Mouse (Mus musculus) forebrain, embryonic 14.5 days (tissue): Measurements from ENCODE around the gene Tmem201. TPM values are rescaled to one million over a fixed set of nuclear protein-coding genes. Genes with fewer than 3 reads are reported as not detected.
"Not testable (repeated sequence)": the region's sequence is repeated elsewhere in the genome, so short reads cannot be mapped to it uniquely, and the experiment has no call there.

Source experiments
- ATAC-seq: fragments of 200-750 bp; cut with Nextera tagmentation; 2 replicates; pipeline ENCODE4 v1.8.0; 2017; ENCODE audit warnings: mild to moderate bottlenecking, moderate library complexity
- DNase-seq: peaks from one replicate; pipeline ENCODE4 v3.0.0-alpha.2; 2015; ENCODE audit warnings: low spot score
- H3K27ac ChIP-seq: fragments of 300-500 bp; sonication (generic); 2 replicates; pipeline ENCODE4 v1.5.1; 2014; ENCODE audit warnings: low read depth, mild to moderate bottlenecking, control low read depth, low read length, moderate library complexity
- H3K27me3 ChIP-seq: fragments of 300-500 bp; sonication (generic); replicated peaks from 2 replicates; pipeline ENCODE4 v1.6.1; 2014; ENCODE audit warnings: low read length, control low read depth, mixed read lengths; ENCODE audit not compliant: control insufficient read depth, insufficient read depth
- H3K36me3 ChIP-seq: fragments of 300-500 bp; sonication (generic); 2 replicates; pipeline ENCODE4 v1.6.1; 2014; ENCODE audit warnings: low read length, control low read depth; ENCODE audit not compliant: control insufficient read depth, insufficient read depth
- H3K4me1 ChIP-seq: fragments of 300-500 bp; sonication (generic); 2 replicates; pipeline ENCODE4 v1.6.1; 2014; ENCODE audit warnings: antibody characterized with exemption, low read length, control low read depth; ENCODE audit not compliant: control insufficient read depth, insufficient read depth
- H3K4me2 ChIP-seq: fragments of 300-500 bp; sonication (generic); 2 replicates; pipeline ENCODE4 v1.6.1; 2014; ENCODE audit warnings: mild to moderate bottlenecking, control low read depth, low read length
- H3K4me3 ChIP-seq: fragments of 300-500 bp; sonication (generic); 2 replicates; pipeline ENCODE4 v1.5.1; 2014; ENCODE audit warnings: low read depth, low read length, control low read depth
- H3K9ac ChIP-seq: fragments of 300-500 bp; sonication (generic); 2 replicates; pipeline ENCODE4 v1.6.1; 2014; ENCODE audit warnings: mild to moderate bottlenecking, low read length, control low read depth, moderate library complexity
- H3K9me3 ChIP-seq: fragments of 300-500 bp; sonication (generic); replicated peaks from 2 replicates; pipeline ENCODE4 v1.6.1; 2016; ENCODE audit warnings: low read length, control low read depth, mixed read lengths; ENCODE audit not compliant: control insufficient read depth
- WGBS: fragments of 180-500 bp; shearing (Covaris S2); extraction: QIAGEN DNeasy Blood & Tissue Kit; methylation state at CpG from one replicate; pipeline ENCODE4 v1.1.7; 2014; 5-methylcytosine and 5-hydroxymethylcytosine counted together
- polyA plus RNA-seq: library from polyadenylated mRNA; unstranded; fragments of >200 nt; fragmentation: Nextera tagmentation; extraction: Ambion mirVana; gene quantifications from 2 replicates; pipeline ENCODE4 v1.2.1, GENCODE M21; 2014

The Tmem201 gene
- polyA plus RNA-seq, 1 experiment from 2014 or later, result 20.4 TPM

DNA sequence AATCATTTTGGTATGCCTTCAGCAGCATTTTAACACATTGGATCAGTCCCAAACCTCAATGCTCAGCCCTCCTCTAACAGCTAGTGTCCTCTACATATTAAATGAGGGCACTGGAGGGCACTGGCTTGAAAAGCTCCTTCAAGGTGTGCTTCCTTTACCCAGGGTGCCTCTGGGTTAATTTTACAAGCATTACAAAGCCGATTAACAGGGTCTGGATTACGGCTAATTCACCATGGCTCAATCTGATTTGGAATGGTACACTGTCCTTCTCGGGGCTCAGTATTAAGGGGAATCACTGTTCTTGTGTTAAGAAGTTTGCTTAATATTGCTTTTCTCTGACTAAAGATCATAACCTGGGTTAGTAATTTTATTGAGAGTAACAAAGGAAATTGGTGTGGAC is 15.0 kb upstream of the Tmem201 start:
- 69% methylated on average over 3 of the region's 3 CpGs for WGBS
- Histone ChIP-seq H3K36me3 (0 out of 2 replicates have a peak, but pooled peaks cover 4% of the 10 kb centered on the region), H3K9me3 (no peaks in the 10 kb centered on the region), H3K4me1 (no peaks in the 10 kb centered on the region), H3K27ac (no peak overlapping the region), H3K4me2 (no peak overlapping the region), H3K4me3 (no peak overlapping the region), H3K9ac (no peak overlapping the region), H3K27me3 (no peaks in the 10 kb centered on the region)
- no peak for DNase-seq
- no peak for ATAC-seq

DNA sequence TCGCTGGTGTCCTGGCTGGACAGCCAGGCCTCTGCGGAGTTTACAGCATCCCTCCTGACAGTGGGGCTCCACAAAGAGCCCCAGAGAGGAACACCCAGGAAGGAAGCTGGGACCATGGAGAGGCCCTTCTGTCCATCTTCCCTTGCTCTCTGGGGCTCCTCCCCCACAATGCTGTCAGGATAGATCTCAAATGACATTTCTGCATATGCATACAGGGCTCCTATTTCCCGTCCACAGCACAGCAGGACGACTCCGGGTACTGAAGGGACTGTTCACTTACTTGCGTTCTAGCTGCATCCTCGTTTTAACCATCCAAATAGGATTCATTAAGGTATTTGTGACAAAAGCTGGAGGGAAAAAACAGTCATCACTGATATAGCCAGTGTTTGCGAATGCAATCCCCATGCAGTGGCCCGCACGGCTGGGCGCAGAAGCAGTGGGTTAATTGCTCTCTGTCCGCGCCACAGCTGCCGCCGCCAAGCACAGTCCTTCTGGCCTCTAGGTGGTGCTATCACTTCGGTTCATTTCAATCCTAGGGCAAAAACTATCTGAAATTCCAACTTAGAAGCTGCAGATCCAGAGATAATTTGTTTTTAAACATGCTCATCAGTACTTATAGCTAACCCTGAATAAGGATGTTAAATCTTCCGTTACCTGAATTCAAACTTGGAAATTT is 14.4 kb upstream of the Tmem201 start:
- H3K27ac ChIP-seq, result no peak overlapping the region
- DNase-seq (peak; percentile 83), ATAC-seq (peak; percentile 82)
- H3K4me2 ChIP-seq, result 0 out of 2 replicates have a peak overlapping the region, but pooled peaks have one; percentile 18
- H3K9me3 ChIP-seq, result no peaks in the 10 kb centered on the region
- 0 out of 2 replicates have a peak, but pooled peaks cover 4% of the 10 kb centered on the region for H3K36me3 ChIP-seq
- 28% methylated on average over 17 of the region's 17 CpGs for WGBS
- H3K4me3 ChIP-seq, result no peak overlapping the region
- H3K9ac ChIP-seq, result no peak overlapping the region
- H3K4me1 ChIP-seq, result no peaks in the 10 kb centered on the region
- H3K27me3 ChIP-seq, result no peaks in the 10 kb centered on the region

DNA sequence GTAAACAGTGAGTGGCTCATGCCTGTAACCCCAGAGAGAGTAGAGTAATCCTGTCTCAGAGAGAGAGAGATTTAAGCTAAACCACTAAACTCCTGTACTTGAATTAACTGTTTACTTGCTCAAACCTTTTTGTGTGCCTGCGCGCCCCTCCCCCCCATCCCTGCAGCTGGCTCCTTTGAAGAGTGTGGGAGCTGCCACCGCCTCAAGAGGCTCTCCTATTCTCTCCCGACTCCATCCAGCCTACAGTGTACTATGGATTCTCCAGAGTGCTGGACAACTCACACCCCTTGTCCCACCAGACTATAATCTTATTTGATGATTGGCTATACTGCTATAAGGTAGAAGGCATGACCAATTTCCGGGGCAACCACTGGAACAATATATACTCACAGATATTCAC is 12.8 kb upstream of the Tmem201 start:
- Histone ChIP-seq H3K4me1 (no peaks in the 10 kb centered on the region), H3K27ac (no peak overlapping the region), H3K27me3 (no peaks in the 10 kb centered on the region), H3K4me2 (no peak overlapping the region), H3K9me3 (no peaks in the 10 kb centered on the region), H3K9ac (no peak overlapping the region), H3K36me3 (0 out of 2 replicates have a peak, but pooled peaks cover 6% of the 10 kb centered on the region), H3K4me3 (no peak overlapping the region)
- 29% methylated on average over 5 of the region's 5 CpGs for WGBS
- no peak for DNase-seq
- ATAC-seq, result no peak; the same call in 1 of the 2 replicates

DNA sequence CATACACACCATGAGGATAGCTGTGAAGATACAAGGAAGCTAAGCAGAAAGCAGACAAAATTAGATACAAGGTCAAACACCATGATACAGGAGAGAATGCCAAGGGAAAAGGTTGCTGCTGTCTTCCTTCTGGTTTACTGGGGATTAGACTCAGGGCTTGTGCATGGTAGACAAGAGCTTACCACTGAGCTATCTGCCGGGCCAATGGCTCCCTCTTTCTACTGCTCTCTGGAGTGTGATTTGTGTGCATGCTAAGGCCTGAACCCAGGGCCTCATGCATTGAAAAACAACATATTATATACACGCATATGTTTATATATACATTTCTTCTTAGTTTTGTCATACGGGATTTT is 11.8 kb upstream of the Tmem201 start:
- not testable (repeated sequence) for H3K27me3 ChIP-seq, ATAC-seq, H3K4me3 ChIP-seq, H3K27ac ChIP-seq, H3K4me1 ChIP-seq, H3K4me2 ChIP-seq, H3K9ac ChIP-seq, H3K9me3 ChIP-seq, DNase-seq
- WGBS, result 96% methylated on average over 3 of the region's 3 CpGs
- 0 out of 2 replicates have a peak, but pooled peaks cover 12% of the 10 kb centered on the region for H3K36me3 ChIP-seq

DNA sequence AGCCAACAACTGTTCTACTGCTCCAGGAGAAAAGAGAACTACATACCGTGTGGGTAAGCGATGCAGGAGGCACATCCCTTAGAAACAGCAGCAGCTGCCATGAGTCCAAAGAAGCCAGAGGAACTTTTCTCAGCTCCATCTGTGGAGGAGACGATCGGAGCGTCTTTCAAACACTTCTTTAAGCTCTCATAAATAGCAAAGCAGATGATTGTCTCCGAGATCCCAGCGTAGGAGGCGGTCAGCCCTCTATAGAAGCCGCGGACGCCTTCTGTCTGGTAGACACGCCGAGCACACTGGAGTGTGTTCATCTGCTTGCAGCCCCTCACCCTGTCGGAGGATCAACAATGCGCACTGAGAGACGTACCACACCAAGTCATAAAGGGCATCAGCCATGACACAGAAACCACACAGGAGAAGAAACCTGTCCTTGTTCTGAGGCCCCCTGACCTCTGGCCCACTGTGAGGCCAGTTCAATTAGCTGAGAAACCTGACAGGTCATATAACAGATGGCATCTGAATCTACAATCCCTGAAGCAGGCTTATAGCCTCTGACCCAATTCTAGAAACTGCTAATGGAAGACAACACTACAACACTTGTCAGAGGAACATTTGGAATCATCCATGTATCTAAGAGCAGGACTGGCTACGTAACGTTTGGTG is 11.3 kb upstream of the Tmem201 start:
- Histone ChIP-seq H3K36me3 (0 out of 2 replicates have a peak, but pooled peaks cover 10% of the 10 kb centered on the region), H3K9me3 (no peaks in the 10 kb centered on the region), H3K4me1 (no peaks in the 10 kb centered on the region), H3K9ac (no peak overlapping the region), H3K27me3 (no peaks in the 10 kb centered on the region), H3K4me2 (no peak overlapping the region), H3K27ac (no peak overlapping the region), H3K4me3 (no peak overlapping the region)
- DNase-seq (no peak), ATAC-seq (no peak)
- 93% methylated on average over 18 of the region's 18 CpGs for WGBS

DNA sequence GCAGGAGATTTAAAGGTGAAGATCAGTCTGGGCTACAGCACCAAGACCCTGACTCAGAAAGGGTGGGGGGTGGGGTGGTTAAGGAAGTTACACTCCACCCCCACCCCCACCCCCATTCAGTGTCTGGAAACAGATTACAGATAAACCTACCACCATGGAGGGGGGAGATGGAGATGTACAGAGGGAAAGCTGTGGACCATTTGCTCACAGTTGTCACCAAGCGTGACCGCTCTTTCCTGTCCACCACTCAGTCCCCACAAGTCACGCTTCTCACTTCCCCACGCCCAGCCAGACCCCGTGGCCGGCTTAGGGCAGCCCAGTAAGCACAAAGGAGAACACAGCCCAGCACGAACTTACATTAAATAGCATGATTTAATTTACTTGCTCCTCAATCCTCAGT is 6.3 kb upstream of the Tmem201 start:
- DNase-seq (no peak), ATAC-seq (no peak)
- WGBS, result 84% methylated on average over 7 of the region's 7 CpGs
- Histone ChIP-seq H3K27me3 (no peaks in the 10 kb centered on the region), H3K4me3 (no peak overlapping the region), H3K9me3 (no peaks in the 10 kb centered on the region), H3K36me3 (peaks cover 22% of the 10 kb centered on the region), H3K27ac (no peak overlapping the region), H3K4me1 (no peaks in the 10 kb centered on the region), H3K9ac (no peak overlapping the region), H3K4me2 (no peak overlapping the region)

DNA sequence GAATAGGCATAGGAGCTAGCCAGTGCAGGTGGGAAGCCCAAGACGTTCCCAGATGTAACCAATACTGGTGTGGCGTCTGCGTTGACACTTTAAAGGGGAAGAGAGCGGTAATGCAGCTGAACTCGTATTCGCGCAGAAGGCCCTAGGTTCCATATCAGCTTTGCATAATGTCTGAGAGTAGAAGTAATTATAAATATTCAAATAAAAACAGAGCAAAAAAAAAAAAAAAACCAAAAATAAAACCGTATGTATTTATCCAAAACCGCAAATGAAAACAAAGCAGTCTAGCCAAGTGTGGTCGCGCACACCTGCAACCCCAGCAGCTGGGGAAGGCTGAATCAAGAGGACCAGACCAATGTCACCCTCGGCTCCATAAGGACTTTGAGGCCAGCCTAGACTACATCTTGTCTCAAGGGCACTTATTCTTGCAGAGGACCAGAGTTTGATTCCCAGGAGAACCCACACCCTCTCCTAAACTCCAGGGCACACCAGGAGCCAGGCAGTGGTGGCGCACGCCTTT is 4.2 kb upstream of the Tmem201 start:
- no peak for ATAC-seq
- Histone ChIP-seq H3K9me3 (no peaks in the 10 kb centered on the region), H3K27ac (no peak overlapping the region), H3K36me3 (peaks cover 22% of the 10 kb centered on the region), H3K27me3 (no peaks in the 10 kb centered on the region), H3K4me3 (no peak overlapping the region), H3K4me1 (peaks cover 1% of the 10 kb centered on the region), H3K9ac (no peak overlapping the region), H3K4me2 (no peak overlapping the region)
- DNase-seq, result no peak
- 95% methylated on average over 14 of the region's 14 CpGs for WGBS

DNA sequence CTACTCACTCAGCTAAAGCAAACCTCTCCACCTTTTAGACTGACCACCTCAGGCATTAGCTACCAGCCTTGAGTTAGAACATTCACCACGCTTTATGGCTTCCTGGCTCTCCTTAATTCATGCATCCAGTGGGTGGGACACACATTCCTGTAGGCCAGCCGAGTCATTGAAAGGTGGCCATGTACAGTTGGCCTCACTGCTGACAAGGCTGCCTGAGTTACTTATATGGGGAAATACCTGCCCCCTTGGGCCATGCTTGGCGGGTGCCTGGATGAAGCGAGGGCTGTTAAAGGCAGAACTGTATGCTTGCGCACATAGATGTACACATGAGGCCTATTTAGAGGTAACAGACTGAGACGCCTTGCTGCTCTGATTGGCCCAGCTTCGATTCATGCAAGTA is 2.5 kb upstream of the Tmem201 start:
- ATAC-seq, result no peak
- Histone ChIP-seq H3K9me3 (no peaks in the 10 kb centered on the region), H3K4me1 (peaks cover 15% of the 10 kb centered on the region), H3K4me3 (no peak overlapping the region), H3K9ac (no peak overlapping the region), H3K27ac (no peak overlapping the region), H3K4me2 (no peak overlapping the region), H3K27me3 (no peaks in the 10 kb centered on the region), H3K36me3 (peaks cover 19% of the 10 kb centered on the region)
- WGBS, result 91% methylated on average over 7 of the region's 7 CpGs
- DNase-seq, result no peak

DNA sequence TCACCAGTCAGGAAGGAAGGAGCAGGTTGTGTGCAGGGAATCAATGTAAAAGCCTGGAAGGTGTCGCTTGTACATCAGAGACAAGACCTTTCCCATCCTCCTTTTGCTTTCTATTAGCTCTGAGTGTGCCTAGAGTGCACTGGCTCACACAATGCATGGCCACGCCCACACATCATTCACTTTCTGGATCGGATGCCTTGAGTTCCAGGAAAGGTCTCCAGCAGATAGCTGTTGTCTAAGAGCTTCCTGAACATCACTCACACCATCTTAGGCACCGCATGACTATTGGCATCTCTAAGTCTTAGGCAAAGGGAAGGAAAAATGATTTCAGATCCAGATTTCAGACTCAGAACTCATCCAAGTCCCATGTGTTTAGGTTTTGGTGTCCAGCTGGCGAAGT is 1.6 kb upstream of the Tmem201 start:
- H3K4me3 ChIP-seq, result no peak overlapping the region
- no peaks in the 10 kb centered on the region for H3K9me3 ChIP-seq
- no peak overlapping the region for H3K9ac ChIP-seq
- H3K27me3 ChIP-seq, result no peaks in the 10 kb centered on the region
- ATAC-seq (no peak), DNase-seq (no peak)
- H3K27ac ChIP-seq, result no peak overlapping the region
- H3K36me3 ChIP-seq, result peaks cover 18% of the 10 kb centered on the region
- 77% methylated on average over 5 of the region's 5 CpGs for WGBS
- H3K4me1 ChIP-seq, result peaks cover 23% of the 10 kb centered on the region
- H3K4me2 ChIP-seq, result no peak overlapping the region
